Mouse (Mus musculus) thymus, postnatal 4 days (tissue): ENCODE data around the gene Bricd5.
"Not testable (repeated sequence)": the region's sequence is repeated elsewhere in the genome, so short reads cannot be mapped to it uniquely, and the experiment has no call there.

ENCODE experiments used
- DNase-seq: peaks from one replicate; pipeline ENCODE4 v3.0.0; 2021

The Bricd5 gene

GRCm38 (mm10) chr17:24473612-24474275, at the start of gene Bricd5:
Bricd5 (plus strand) TSS chr17:24473884.
- no peak for DNase-seq

- DNase-seq: no peak
These were observed 49.2 kb upstream of the Bricd5 start for GRCm38 (mm10) chr17:24424489-24424888.

- not testable (repeated sequence) for DNase-seq
These were observed 48.4 kb upstream of the Bricd5 start for GRCm38 (mm10) chr17:24425326-24425725.

GRCm38 (mm10) chr17:24425905-24426304, 47.8 kb upstream of the Bricd5 start:
- DNase-seq: no peak

- peak; percentile 79 for DNase-seq
These were observed 47.1 kb upstream of the Bricd5 start, which contains the start of gene Eci1 for GRCm38 (mm10) chr17:24426471-24427169. Eci1 (plus strand) TSS chr17:24426641.

- DNase-seq: no peak
These were observed 46.5 kb upstream of the Bricd5 start for GRCm38 (mm10) chr17:24427170-24427557.

- DNase-seq: no peak
These were observed 44.3 kb upstream of the Bricd5 start for GRCm38 (mm10) chr17:24429201-24429983.

- DNase-seq: peak; percentile 36
These were observed 36.7 kb upstream of the Bricd5 start for GRCm38 (mm10) chr17:24437016-24437415.

GRCm38 (mm10) chr17:24440377-24440776, 33.3 kb upstream of the Bricd5 start:
- DNase-seq: no peak

- peak; percentile 48 for DNase-seq
These were observed 32.5 kb upstream of the Bricd5 start for GRCm38 (mm10) chr17:24441148-24441547.

GRCm38 (mm10) chr17:24442107-24442506, 31.6 kb upstream of the Bricd5 start:
- no peak for DNase-seq

- no peak for DNase-seq
These were observed 31.0 kb upstream of the Bricd5 start, which contains the start of gene Dnase1l2 for GRCm38 (mm10) chr17:24442632-24443155. Dnase1l2 (minus strand) TSS chr17:24443105.

GRCm38 (mm10) chr17:24443409-24443808, 30.3 kb upstream of the Bricd5 start:
- DNase-seq: no peak

- no peak for DNase-seq
These were observed 27.1 kb upstream of the Bricd5 start for GRCm38 (mm10) chr17:24446590-24446989.

GRCm38 (mm10) chr17:24449507-24449906, 24.2 kb upstream of the Bricd5 start:
- DNase-seq: no peak

GRCm38 (mm10) chr17:24451220-24451619, 22.5 kb upstream of the Bricd5 start:
- DNase-seq: no peak

GRCm38 (mm10) chr17:24453372-24453771, 20.3 kb upstream of the Bricd5 start:
- no peak for DNase-seq

- no peak for DNase-seq
These were observed 19.4 kb upstream of the Bricd5 start for GRCm38 (mm10) chr17:24454218-24454755.

- DNase-seq: peak; percentile 99
These were observed 18.7 kb upstream of the Bricd5 start for GRCm38 (mm10) chr17:24454756-24455522.

GRCm38 (mm10) chr17:24455523-24456206, 18.0 kb upstream of the Bricd5 start:
- DNase-seq: peak; percentile 36

GRCm38 (mm10) chr17:24461580-24461979, 12.1 kb upstream of the Bricd5 start:
- peak; percentile 63 for DNase-seq
